Mouse (Mus musculus): ENCODE data around the gene Gps1. TPM values are rescaled to one million over a fixed set of nuclear protein-coding genes. Genes with fewer than 3 reads are reported as not detected.

The Gps1 gene
- total and polyA plus RNA-seq, 3 experiments: 158 to 184 (median 174) TPM

GRCm38 (mm10) chr11:120821076-120821922 lies 37.2 kb downstream of the Gps1 start:
- TF ChIP-seq ZKSCAN1 (IDR thresholded peaks at IDR 0.05; ENCODE audit: borderline replicate concordance, low read depth, low read length) (no peak), POLR2A (IDR thresholded peaks at IDR 0.05; ENCODE audit: low read depth, low read length) (0 out of 2 replicates have a peak, but pooled peaks have one; percentile 29)
- Histone ChIP-seq H3K27ac (ENCODE audit: insufficient read depth, low read depth) (no peak overlapping the region), H3K4me3 (replicated peaks in 1 of 3; ENCODE audit: low read depth in 2 of 3, low read length in 2 of 3, poor library complexity in 1 of 3) (peak overlapping the region in 1 of 3 experiments; percentile 75), H3K9me3 (replicated peaks; ENCODE audit: low read length) (no peaks in the 10 kb centered on the region), H3K36me3 (replicated peaks in 1 of 2; ENCODE audit: control insufficient read depth in 1 of 2, insufficient read depth in 1 of 2, low read length in 1 of 2) (peaks cover 53 to 67% of the 10 kb centered on the region in 2 experiments), H3K27me3 (replicated peaks) (no peaks in the 10 kb centered on the region), H3K9ac (ENCODE audit: insufficient read depth, low read depth) (no peak overlapping the region), H3K4me2 (ENCODE audit: insufficient read depth, low read depth, poor library complexity, severe bottlenecking) (peak overlapping the region; percentile 83; the same call in 1 of the 2 replicates), H3K4me1 (ENCODE audit: control insufficient read depth in 1 of 2, insufficient read depth in 2 of 2) (peaks cover 21 to 38% of the 10 kb centered on the region in 2 experiments), H3K79me2 (replicated peaks; ENCODE audit: control insufficient read depth, extremely low read depth, insufficient read depth, poor library complexity, severe bottlenecking) (peaks cover 33% of the 10 kb centered on the region)
- dilution Hi-C loops (cut with MboI; ENCODE audit: extremely low pct_ligation_motif_present, extremely low pct_unique_long_range_greater_than_20kb, low sequenced_read_pairs) (no loop called here), in situ Hi-C loops (cut with MboI; ENCODE audit: low pct_ligation_motif_present, low pct_unique_long_range_greater_than_20kb, low sequenced_read_pairs) (loop anchor here (5.0 kb wide), 1 partner anchor 66 kb away; no protein-coding TSS in a partner anchor)
- no peak for DNase-seq (ENCODE audit: extremely low read depth)

GRCm38 (mm10) chr11:120822321-120822720 lies 38.2 kb downstream of the Gps1 start:
- Histone ChIP-seq H3K27me3 (replicated peaks) (no peaks in the 10 kb centered on the region), H3K9ac (ENCODE audit: insufficient read depth, low read depth) (peak overlapping the region; percentile 80), H3K4me2 (ENCODE audit: insufficient read depth, low read depth, poor library complexity, severe bottlenecking) (peak overlapping the region; percentile 83), H3K79me2 (replicated peaks; ENCODE audit: control insufficient read depth, extremely low read depth, insufficient read depth, poor library complexity, severe bottlenecking) (peaks cover 33% of the 10 kb centered on the region), H3K4me1 (ENCODE audit: control insufficient read depth in 1 of 2, insufficient read depth in 2 of 2) (peaks cover 23 to 45% of the 10 kb centered on the region in 2 experiments), H3K27ac (ENCODE audit: insufficient read depth, low read depth) (no peak overlapping the region), H3K4me3 (replicated peaks in 1 of 3; ENCODE audit: low read depth in 2 of 3, low read length in 2 of 3, poor library complexity in 1 of 3) (peak overlapping the region; percentile 75 to 97 (median 89)), H3K36me3 (replicated peaks in 1 of 2; ENCODE audit: control insufficient read depth in 1 of 2, insufficient read depth in 1 of 2, low read length in 1 of 2) (peaks cover 43 to 57% of the 10 kb centered on the region in 2 experiments), H3K9me3 (replicated peaks; ENCODE audit: low read length) (no peaks in the 10 kb centered on the region)
- dilution Hi-C loops (cut with MboI; ENCODE audit: extremely low pct_ligation_motif_present, extremely low pct_unique_long_range_greater_than_20kb, low sequenced_read_pairs): no loop called here
- in situ Hi-C loops (cut with MboI; ENCODE audit: low pct_ligation_motif_present, low pct_unique_long_range_greater_than_20kb, low sequenced_read_pairs): loop anchor here (5.0 kb wide), 1 partner anchor 65 kb away; no protein-coding TSS in a partner anchor
- TF ChIP-seq POLR2A (IDR thresholded peaks at IDR 0.05; ENCODE audit: low read depth, low read length) (no peak; the same call in 1 of the 2 replicates), MXI1 (IDR thresholded peaks at IDR 0.05; ENCODE audit: low read depth, low read length) (no peak), RAD21 (IDR thresholded peaks at IDR 0.05; ENCODE audit: low read depth, low read length) (no peak), IRF4 (IDR thresholded peaks at IDR 0.05; ENCODE audit: low read depth, low read length) (no peak), UBTF (IDR thresholded peaks at IDR 0.05; ENCODE audit: low read depth, low read length) (no peak), TCF12 (IDR thresholded peaks at IDR 0.05; ENCODE audit: low read depth, low read length) (no peak), ETS1 (conservative IDR thresholded peaks at IDR 0.05; ENCODE audit: low read depth, low read length) (no peak), JUND (conservative IDR thresholded peaks at IDR 0.05; ENCODE audit: low read depth, low read length) (no peak), TBP (conservative IDR thresholded peaks at IDR 0.05; ENCODE audit: low read depth, low read length) (no peak)
- DNase-seq (ENCODE audit: extremely low read depth): no peak

Data from CH12.LX (cell line).